Mouse (Mus musculus): ENCODE data around the gene Aktip.
A peak's percentile ranks its signal among the peaks of the same experiment; 100 is the strongest.

Aktip gene

GRCm38 (mm10) chr8:91199876-91200275 lies at the start of gene Aktip:
TSS of gene Aktip (minus strand) at chr8:91199976.
- no peak for DNase-seq

DNA sequence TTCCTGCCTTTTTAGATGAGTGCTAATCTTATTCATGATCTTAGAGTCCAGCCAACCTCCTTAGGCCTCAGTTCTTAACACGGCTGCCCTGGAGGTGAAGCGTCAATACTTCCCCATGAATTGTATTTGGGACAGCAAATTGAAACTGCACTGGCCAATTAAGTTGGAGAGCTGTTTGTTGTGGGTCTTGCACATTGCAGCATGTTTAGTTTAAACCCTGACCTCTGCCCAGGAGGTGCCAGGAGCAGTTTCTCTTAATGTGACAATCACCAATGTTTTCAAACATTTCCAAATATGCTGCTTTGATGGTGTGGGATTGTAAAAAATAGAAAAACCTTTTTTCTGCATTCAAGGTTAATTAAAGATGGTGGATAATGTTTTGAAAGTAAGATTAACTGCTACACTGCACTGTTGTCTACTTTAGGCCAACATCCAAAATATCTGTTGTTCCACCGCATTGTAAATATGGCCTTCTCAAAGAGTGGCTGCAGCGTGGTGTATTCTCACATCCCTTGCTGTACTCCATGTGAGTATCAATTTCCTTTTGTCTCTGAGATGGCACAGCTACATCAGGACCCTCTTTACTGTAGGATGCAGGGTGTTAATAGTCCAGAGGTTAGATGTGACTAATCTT lies 46.2 kb upstream of the Aktip start:
- DNase-seq, result no peak

- DNase-seq, result no peak
Observed at GRCm38 (mm10) chr8:91242721-91243120, 42.9 kb upstream of the Aktip start.

GRCm38 (mm10) chr8:91241873-91242519 lies 42.2 kb upstream of the Aktip start:
- DNase-seq, result no peak

DNA sequence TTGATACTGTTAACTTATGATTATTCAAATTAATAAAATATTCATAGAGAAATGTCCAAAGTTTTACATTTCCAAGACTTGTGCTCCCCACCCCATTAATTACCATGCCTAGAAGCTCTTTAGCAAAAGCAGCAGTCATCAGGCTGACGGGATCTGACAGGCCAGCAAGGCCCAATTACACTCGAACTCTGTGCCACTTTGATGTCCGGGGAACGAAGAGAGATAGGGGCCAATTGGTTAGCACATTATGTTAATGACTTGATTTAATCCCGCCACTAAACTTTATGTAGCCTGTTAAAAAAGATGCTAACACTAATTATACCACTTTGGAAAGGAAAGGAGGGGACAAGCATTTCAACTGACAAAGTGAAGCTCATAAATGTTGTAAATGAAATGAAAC lies 41.6 kb upstream of the Aktip start:
- DNase-seq, result no peak

DNA sequence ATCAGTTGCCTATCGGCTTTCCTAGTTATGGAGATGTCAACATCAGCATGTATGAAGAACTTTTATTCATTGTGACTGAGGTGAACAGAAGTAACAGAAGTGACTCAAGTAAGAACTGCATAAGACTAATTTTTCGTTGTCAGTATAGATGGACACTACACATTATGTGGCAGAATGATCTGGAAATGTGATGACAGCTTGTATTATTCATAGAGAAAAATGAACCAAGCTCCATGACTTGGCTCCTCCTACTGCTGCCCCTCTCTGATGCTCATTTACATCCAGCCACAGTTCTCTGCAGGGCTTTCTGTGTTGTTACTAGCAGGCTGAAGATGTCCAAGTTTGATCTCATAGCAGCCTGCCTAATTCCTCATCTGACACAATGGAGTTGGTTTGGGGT lies 37.4 kb upstream of the Aktip start:
- DNase-seq, result no peak

GRCm38 (mm10) chr8:91234097-91234496 lies 34.3 kb upstream of the Aktip start:
- no peak for DNase-seq

GRCm38 (mm10) chr8:91227421-91227841 lies 27.7 kb upstream of the Aktip start:
- DNase-seq, result no peak

- no peak for DNase-seq
Observed at GRCm38 (mm10) chr8:91224227-91224626, 24.5 kb upstream of the Aktip start.

DNA sequence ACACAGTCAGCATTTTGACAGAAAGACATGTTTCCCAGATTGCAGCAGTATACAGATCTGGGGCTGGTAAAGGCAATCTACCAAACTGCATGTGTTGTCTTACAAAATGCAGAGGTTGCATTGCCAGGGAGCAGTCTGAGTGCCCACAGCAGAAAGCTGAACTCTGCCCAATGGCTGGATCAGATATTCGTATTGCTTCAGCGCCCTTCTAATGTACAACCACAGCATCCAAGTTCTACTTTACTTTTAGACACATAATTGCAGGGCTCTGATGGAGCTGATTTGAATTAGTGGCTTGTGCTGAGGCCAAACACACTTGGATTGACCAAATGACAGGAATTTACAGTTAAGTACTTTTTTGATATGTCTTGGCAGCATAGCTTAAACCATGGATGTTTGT lies 22.1 kb upstream of the Aktip start:
- DNase-seq, result no peak

DNA sequence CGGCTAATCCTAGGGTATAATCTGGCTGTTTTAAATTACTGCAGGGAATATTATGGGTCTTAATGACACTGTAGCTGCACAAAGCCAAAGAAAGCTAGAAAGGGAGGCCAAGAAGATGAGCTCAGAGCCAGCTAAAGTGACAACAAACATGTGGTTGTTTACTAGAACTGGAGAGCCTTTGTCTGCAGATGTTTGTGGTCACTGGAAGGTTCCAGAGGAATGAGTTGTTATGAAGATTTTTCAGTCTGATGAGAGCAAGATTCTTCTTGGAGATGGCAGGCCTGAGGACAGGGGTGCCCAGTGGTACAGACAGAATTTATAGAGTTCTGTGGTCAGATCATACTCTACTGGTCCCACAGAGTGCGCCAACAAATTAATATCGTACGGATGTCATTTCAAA lies 18.5 kb upstream of the Aktip start:
- no peak for DNase-seq

GRCm38 (mm10) chr8:91217062-91217905 lies 17.5 kb upstream of the Aktip start:
- no peak for DNase-seq

GRCm38 (mm10) chr8:91214287-91214686 lies 14.5 kb upstream of the Aktip start:
- no peak for DNase-seq

GRCm38 (mm10) chr8:91212948-91213347 lies 13.2 kb upstream of the Aktip start:
- no peak for DNase-seq

GRCm38 (mm10) chr8:91209658-91210057 lies 9.9 kb upstream of the Aktip start:
- DNase-seq, result no peak

- no peak for DNase-seq
Observed at GRCm38 (mm10) chr8:91207676-91208075, 7.9 kb upstream of the Aktip start.

- DNase-seq, result no peak
Observed at GRCm38 (mm10) chr8:91205897-91206296, 6.1 kb upstream of the Aktip start.

DNA sequence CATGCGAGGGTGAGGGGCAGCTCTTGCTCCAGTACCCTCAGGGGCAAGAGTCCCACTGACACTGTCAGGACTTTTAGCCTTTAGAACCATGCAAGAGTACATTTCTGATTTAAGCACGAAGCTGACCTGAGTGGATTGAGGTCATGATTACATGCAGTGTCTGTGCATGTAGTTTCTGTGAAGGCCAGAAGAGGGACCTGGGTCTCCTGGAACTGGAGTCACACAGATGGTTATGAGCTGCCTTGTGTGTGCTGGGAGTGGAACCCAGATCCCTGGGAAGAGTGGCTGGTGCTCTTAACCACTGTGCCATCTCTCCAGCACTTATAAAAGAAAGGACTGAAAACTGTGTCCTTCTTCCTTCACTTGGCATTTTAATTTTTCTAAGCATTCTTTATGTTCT lies 1.4 kb upstream of the Aktip start:
- DNase-seq, result no peak

DNA sequence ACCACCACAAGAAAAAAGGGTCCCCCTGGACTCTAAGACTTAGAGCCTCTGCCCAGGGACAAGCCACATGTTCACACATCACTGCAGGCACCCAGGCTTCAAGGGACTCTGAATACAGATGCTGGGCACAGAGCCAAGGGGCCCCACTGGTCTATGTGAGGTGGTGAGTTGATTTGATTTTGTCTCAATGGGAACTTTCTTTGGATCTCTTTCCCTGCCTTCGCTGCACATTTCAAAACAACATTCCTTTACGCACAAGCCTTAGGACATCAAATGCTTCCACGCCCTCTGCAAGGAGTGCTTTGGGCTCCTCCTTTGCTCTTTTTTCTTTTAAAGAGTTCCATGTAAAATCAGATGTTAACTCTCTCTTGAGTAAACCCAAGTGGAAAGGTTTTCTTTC lies 1.7 kb downstream of the Aktip start:
- DNase-seq, result no peak

DNA sequence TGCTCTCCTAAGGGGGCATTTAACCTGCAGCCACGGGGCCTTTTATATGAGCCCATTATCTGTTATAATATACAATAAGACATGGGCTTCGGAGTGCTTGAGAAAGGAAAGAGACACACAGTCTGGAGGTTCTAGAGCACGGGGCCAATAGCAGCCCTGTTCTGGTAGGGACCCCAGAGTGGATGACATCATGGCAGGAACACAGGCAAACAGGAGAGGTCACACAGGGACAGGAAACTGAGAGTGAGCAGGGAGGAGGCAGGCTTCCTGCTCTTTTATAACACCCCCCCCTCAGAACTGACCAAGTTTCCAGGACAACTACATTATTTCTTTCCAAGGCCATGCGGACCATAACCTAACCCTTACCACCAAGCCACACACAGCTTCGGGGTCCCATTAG lies 2.5 kb downstream of the Aktip start:
- no peak for DNase-seq

- DNase-seq, result no peak
Observed at GRCm38 (mm10) chr8:91196661-91197060, 3.1 kb downstream of the Aktip start.

GRCm38 (mm10) chr8:91194081-91194480 lies 5.7 kb downstream of the Aktip start:
- DNase-seq, result no peak

DNA sequence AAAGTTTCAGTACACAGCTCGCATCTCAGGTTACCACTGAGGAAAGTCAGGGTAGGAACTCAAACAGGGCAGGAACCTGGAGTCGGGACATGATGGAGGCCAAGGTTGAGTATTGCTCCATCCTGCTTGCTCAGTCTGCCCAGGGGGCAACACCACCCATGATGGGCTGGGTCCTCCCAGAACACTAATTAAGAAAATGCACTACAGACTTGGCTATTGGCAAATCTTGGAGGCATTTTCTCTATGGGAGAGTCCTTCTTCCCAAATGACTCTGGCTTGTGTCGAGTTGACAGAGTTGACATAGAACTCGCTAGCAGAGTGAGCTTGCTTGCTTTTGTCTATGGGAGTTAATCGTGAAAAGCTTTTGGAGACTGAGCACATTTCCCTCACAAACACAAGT lies 6.8 kb downstream of the Aktip start:
- DNase-seq, result no peak

DNA sequence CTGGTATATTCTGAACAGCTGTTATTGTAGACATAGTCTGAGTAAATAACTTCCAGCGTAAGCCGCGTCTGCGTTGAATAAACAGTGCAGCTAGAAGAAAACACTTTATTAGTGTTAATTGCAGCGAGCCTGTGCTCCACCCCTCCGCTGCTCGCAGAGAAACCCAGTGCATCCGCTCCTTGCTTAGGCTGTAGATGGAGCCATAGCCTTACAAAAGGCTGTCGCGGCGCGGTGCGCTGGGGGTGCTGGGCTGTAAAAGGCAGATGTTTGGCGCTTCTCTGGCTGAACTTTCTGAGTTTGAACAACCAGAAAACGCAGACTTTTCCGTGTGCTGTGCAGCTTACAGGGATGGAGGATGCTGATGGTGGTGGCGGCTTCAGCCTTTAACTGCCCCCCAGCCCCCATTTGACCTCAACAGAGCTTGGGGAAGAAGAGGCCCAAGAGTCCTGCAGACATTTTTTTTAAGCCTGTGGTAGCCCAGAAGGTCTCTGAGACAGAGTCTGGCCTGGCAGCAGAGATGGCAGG lies 8.9 kb downstream of the Aktip start:
- DNase-seq, result peak in 1 of 2 experiments; percentile 29

Measured in kidney, adult 8-10 months (tissue).